Mouse (Mus musculus): ENCODE results near the gene Rnase4.

The Rnase4 gene

GRCm38 (mm10) chr14:51129624-51129975, 38.7 kb downstream of the Rnase4 start:
- no peak for DNase-seq

- DNase-seq: no peak
These were observed 39.6 kb downstream of the Rnase4 start for GRCm38 (mm10) chr14:51130315-51130940.

DNA sequence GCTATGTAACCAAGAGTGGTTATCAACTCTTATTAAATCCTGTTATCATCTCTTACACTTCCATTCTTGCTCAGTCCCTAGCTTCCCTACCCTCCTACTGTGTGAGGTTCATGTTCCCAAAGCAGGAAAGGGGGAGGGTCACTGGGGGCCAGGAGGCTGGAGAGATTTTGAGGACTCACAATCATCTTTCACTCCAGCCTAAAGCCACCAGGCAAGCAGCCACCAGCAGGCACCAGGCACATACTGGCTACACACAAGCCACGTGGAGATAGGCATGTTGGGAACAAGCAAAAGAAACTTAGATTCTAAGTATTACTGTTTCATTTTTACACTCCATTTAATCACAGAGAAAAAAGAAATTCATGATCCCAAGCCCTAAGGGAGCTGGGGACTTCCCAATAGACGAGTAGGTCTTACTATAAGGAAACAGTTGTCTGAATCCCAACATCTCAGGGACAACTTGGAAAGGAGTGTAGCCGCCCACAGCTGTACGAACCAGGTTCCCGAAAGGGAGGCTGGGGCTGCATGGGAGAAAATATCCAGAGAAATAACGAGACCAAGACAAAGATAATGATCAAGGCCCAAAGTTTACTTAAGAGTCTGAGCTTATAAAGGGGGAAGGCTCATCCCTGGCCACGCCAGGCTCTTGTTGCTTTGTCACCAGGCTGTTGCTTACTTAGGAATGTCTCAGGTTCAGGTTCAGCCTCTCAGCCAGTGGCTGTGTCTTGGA, 40.4 kb downstream of the Rnase4 start:
- DNase-seq: no peak

GRCm38 (mm10) chr14:51132372-51132771, 41.5 kb downstream of the Rnase4 start:
- no peak for DNase-seq

GRCm38 (mm10) chr14:51140342-51140741, 49.5 kb downstream of the Rnase4 start:
- DNase-seq: no peak

DNA sequence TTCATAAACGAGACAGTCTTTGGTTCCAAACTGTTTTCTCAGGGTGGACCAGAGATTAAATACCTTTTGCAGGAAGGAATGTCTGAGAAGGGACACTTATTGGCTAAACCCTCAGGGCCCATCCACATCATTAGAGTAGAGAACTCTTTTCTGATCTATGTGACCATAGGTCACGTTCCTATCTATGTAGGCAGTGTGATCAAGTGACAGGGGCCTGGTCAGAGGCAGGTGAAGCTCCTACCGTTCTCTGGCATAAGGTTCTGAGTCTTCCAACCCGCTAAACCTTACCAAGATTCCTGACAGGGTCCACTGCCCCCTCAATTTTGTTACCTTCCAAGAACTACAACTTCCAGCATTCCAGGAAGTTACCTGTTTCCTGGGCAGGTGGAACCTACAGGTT, 51.2 kb downstream of the Rnase4 start:
- no peak for DNase-seq

GRCm38 (mm10) chr14:51142568-51142967, 51.7 kb downstream of the Rnase4 start:
- no peak for DNase-seq

DNA sequence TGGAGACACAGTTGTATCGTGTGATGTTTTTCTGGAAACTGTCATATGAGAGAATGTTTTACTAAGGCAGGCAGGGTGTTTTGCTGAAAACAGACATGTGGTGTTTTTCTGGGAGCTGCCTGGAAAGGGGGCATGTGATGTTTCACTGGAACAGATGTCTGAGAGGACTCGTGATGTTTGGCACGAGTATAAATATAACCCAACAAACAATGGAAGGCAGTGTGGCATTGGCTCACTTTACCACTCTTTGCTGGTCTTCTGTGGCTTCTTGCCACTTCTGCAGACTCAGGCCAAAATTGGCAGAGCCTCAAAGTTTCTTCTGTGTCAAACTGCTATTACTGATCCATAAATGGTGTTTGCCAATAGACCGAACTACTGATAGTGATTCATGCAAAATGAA, 52.4 kb downstream of the Rnase4 start:
- DNase-seq: no peak

DNA sequence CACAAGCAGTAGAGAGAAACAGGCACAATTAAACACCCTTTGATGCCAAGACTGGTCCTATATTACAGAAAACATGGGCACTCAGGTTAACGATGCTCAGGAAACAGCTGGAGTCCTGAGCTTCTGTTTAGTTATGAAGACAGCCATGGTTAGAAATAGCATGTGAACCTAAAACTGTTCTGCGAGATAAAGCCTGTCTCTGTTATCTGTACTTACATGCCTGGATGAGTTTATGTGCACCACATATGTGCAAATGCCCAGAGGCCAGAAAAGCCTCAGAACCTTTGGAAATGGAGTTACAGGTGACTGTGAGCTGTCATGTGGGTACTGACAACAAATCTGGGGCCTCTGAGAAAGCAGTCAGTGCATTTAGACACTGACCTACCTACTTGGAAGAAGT, 53.1 kb downstream of the Rnase4 start:
- DNase-seq: no peak

DNA sequence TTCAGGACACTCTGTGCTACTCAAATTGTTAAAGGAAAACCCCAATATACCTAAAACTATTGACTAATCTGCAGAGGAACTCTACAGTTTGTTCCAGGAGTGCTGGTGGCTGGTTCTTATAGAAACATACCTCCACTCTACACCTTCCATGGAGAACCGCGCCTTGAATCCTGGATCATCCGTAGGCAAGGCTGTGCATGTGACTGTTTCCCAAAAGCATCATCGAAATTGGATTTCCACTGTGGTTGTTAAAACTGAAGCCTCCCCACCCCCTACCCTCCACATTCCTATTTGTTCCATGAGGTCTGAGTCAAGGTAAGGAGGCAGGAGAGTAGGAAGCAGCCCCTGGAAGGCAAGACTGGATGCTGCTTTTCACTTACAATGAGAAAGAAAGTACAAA, 53.6 kb downstream of the Rnase4 start:
- no peak for DNase-seq

- DNase-seq: no peak
These were observed 54.6 kb downstream of the Rnase4 start for GRCm38 (mm10) chr14:51145521-51145920.

DNA sequence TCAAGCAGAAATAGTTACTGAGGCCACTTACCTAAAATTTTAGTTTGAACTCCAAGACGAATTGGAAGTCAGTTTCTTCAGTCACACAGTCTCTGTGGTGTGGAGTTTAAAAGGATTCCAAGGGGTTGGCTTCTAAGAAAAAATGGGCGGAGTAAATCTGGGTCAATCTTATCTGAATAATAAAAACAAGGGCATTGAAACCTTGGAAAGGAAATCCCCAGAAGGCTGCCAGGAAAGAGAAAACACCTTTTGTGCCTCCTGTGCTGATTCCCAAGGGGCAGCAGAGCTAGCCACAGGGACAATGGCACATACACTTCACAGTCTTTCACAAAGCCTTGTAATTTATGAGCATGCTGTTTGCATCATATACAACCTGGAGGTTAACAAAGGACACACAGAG, 55.8 kb downstream of the Rnase4 start, which contains the start of gene Rnase1:
Gene Rnase1, minus strand, starts transcription at position 101 of the 400 bp plus-strand sequence.
- no peak for DNase-seq

DNA sequence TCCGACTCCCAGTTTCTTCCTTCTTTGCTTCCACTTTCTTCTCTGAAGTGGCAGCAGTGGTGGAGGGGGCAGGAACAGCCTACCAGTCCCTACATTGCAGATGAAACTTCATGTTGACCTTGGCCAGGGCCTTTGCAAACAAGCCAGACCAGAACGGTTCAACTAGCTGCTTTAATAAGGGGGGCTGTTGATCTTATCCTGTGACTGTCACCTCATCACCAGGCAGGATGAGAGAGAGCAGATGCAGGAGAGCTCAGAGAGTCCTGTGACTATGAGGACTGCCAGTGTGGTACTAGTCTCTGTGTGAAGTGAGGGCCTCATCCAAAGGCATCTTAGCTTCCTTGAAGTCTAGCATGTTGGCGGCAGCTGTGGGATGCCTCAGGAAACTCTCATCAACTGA, 57.1 kb downstream of the Rnase4 start:
- no peak for DNase-seq

DNA sequence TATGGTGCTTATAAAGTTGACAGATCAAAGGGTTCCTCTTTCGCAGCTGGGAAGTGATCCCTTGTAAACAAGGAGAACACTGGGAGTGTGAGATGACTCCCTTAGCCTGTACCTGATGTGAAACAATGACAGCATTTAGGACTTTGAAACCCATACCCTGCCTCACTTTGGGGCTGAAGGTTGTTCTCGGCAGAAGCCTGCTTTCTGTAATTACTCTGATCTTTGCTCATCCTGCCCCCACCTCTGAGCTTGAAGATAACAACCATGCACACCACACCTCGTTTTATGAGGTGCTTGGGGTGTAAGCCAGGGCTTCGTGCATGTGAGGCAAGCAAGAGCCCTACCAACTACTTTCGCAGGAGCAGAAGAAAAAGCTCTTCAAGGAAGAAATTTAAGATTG, 58.3 kb downstream of the Rnase4 start:
- DNase-seq: no peak

DNA sequence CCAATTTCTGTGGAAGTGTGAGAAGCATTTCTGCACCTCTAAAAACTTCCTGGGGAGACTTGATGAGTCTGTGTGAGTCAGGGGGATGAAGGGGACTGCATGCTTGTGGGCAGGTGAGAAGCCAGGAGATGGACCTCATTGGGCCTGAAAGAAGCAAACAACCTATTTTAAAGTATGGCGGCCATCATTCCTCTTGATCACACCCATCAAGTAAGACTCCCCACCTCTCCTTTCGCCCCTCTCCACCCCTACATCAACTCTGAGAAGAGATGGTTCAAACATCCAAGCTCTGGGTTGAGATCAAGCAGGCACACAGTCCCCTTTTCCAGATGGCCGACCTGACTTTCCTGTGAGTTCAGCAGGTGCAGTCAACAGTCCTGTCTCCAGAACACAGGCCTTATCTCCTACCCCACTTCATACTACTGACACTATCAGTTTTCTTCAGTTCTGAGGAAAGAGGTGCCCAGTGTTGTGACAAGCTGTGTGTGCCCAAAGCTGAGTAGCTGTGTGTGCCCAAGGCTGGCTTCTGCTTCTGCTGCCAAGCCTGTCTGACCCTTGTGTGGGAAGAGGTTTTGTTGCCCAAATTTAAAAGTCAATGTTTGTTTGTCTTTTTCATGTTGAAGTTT, 59.4 kb downstream of the Rnase4 start:
- DNase-seq: no peak

DNA sequence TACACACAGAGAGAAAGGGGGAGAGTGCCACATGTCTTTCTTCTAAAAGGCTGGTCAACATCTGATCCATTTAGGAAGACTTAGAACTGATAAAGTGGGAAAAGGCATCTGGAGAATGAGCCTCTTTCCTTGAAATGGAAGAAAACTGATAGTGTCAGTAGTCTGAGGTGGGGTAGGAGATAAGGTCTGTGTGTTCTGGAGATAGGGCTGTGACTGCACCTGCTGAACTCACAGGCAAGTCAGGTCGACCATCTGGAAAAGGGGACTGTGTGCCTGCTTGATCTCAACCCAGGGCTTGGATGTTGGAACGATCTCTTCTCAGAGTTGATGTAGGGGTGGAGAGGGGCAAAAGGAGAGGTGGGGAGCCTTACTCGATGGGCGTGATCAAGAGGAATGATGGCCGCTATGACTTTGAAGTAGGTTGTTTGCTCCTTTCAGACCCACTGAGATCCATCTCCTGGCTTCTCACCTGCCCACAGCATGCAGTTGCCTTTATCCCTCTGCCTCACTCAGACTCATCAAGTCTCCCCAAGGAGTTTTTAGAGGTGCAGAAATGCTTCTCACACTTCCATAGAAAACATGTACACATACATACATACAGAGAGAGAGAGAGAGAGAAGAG, 61.5 kb downstream of the Rnase4 start:
- no peak for DNase-seq
